8 mouse cellular contexts compared by ENCODE assay signal in genomic region chr10:14056584-14057451, GRCm38 (mm10).
DNase-seq lines count a peak whose midpoint lies in the region; ATAC-seq and TF ChIP-seq lines count a peak whose summit lies in the region.

No protein-coding gene starts in this region.

- WGBS in liver, embryonic 11.5 days = 68% methylated on average over 8 of the region's 8 CpGs
- 10% methylated on average over 8 of the region's 8 CpGs for WGBS in forebrain, embryonic 15.5 days
- WGBS in limb, embryonic 14.5 days = 59% methylated on average over 8 of the region's 8 CpGs
- WGBS in neural tube, embryonic 15.5 days = 34% methylated on average over 8 of the region's 8 CpGs

- H3K9ac ChIP-seq in liver, embryonic 11.5 days (ENCODE audit: low read depth, low read length) = no peak overlapping the region
- H3K9ac ChIP-seq in forebrain, embryonic 15.5 days (replicated peaks) = no peak overlapping the region
- no peak overlapping the region for H3K9ac ChIP-seq in limb, embryonic 14.5 days (ENCODE audit: low read depth, low read length, severe bottlenecking)
- no peak overlapping the region for H3K9ac ChIP-seq in neural tube, embryonic 15.5 days (replicated peaks)

- TF ChIP-seq POLR2A in limb, embryonic 14.5 days (IDR thresholded peaks at IDR 0.05; ENCODE audit: borderline replicate concordance, extremely low read depth, insufficient read depth, insufficient read length) = no peak

- no peak overlapping the region for H3K27ac ChIP-seq in liver, embryonic 11.5 days (ENCODE audit: low read depth, low read length)
- peak overlapping the region; percentile 35; the same call in 1 of the 2 replicates for H3K27ac ChIP-seq in forebrain, embryonic 15.5 days (replicated peaks)
- no peak overlapping the region for H3K27ac ChIP-seq in limb, embryonic 14.5 days (replicated peaks; ENCODE audit: low read depth, low read length)
- H3K27ac ChIP-seq in neural tube, embryonic 15.5 days (replicated peaks) = peak overlapping the region; percentile 48; the same call in 1 of the 2 replicates

- H3K4me1 ChIP-seq in liver, embryonic 11.5 days (replicated peaks; ENCODE audit: control insufficient read depth, insufficient read depth, low read length) = no peaks in the 10 kb centered on the region; the same call in 1 of the 2 replicates
- peaks cover 26% of the 10 kb centered on the region for H3K4me1 ChIP-seq in forebrain, embryonic 15.5 days
- peaks cover 3% of the 10 kb centered on the region; the same call in 1 of the 2 replicates for H3K4me1 ChIP-seq in limb, embryonic 14.5 days (ENCODE audit: control insufficient read depth, insufficient read depth, low read length)
- H3K4me1 ChIP-seq in neural tube, embryonic 15.5 days = peaks cover 27% of the 10 kb centered on the region

- H3K4me3 ChIP-seq in liver, embryonic 11.5 days (ENCODE audit: low read depth, low read length) = no peak overlapping the region
- no peak overlapping the region for H3K4me3 ChIP-seq in forebrain, embryonic 15.5 days
- no peak overlapping the region for H3K4me3 ChIP-seq in limb, embryonic 14.5 days (replicated peaks; ENCODE audit: low read length)
- H3K4me3 ChIP-seq in neural tube, embryonic 15.5 days (replicated peaks) = no peak overlapping the region

- no peak for ATAC-seq in liver, embryonic 11.5 days (replicated peaks; ENCODE audit: low FRiP score)
- ATAC-seq in cerebellum, adult (ENCODE audit: insufficient number of reproducible peaks, low FRiP score, low TSS enrichment) = peak; percentile 67
- ATAC-seq in forebrain, embryonic 15.5 days (replicated peaks) = peak; percentile 77
- ATAC-seq in limb, embryonic 14.5 days (ENCODE audit: low FRiP score, low read depth) = no peak
- ATAC-seq in neural tube, embryonic 15.5 days (ENCODE audit: low FRiP score) = peak; percentile 64

- no peaks in the 10 kb centered on the region for H3K36me3 ChIP-seq in liver, embryonic 11.5 days (ENCODE audit: control insufficient read depth, insufficient read depth, low read length)
- H3K36me3 ChIP-seq in forebrain, embryonic 15.5 days = no peaks in the 10 kb centered on the region
- H3K36me3 ChIP-seq in limb, embryonic 14.5 days (ENCODE audit: control insufficient read depth, insufficient read depth, low read length) = no peaks in the 10 kb centered on the region
- H3K36me3 ChIP-seq in neural tube, embryonic 15.5 days = no peaks in the 10 kb centered on the region

- no peaks in the 10 kb centered on the region for H3K9me3 ChIP-seq in liver, embryonic 11.5 days (ENCODE audit: control insufficient read depth, low read length)
- no peaks in the 10 kb centered on the region for H3K9me3 ChIP-seq in forebrain, embryonic 15.5 days
- no peaks in the 10 kb centered on the region for H3K9me3 ChIP-seq in limb, embryonic 14.5 days (ENCODE audit: control insufficient read depth, low read length)
- H3K9me3 ChIP-seq in neural tube, embryonic 15.5 days (replicated peaks) = no peaks in the 10 kb centered on the region

- H3K4me2 ChIP-seq in liver, embryonic 11.5 days = no peak overlapping the region
- no peak overlapping the region for H3K4me2 ChIP-seq in forebrain, embryonic 15.5 days (replicated peaks)
- H3K4me2 ChIP-seq in limb, embryonic 14.5 days (replicated peaks; ENCODE audit: low read depth, low read length, severe bottlenecking) = no peak overlapping the region
- H3K4me2 ChIP-seq in neural tube, embryonic 15.5 days = no peak overlapping the region

- peak; percentile 17 for DNase-seq in liver
- DNase-seq in liver, embryonic 11.5 days (ENCODE audit: low spot score) = no peak
- peak; percentile 88 for DNase-seq in heart, postnatal 4 days
- peak; percentile 53 for DNase-seq in limb, embryonic 14.5 days (ENCODE audit: low spot score)
- no peak for DNase-seq in spleen, adult 12 weeks (ENCODE audit: low spot score)

- H3K27me3 ChIP-seq in liver, embryonic 11.5 days (replicated peaks; ENCODE audit: control insufficient read depth, insufficient read depth, low read length) = no peaks in the 10 kb centered on the region
- H3K27me3 ChIP-seq in forebrain, embryonic 15.5 days = no peaks in the 10 kb centered on the region
- no peaks in the 10 kb centered on the region for H3K27me3 ChIP-seq in limb, embryonic 14.5 days (ENCODE audit: control insufficient read depth, insufficient read depth, low read length)
- H3K27me3 ChIP-seq in neural tube, embryonic 15.5 days (replicated peaks) = no peaks in the 10 kb centered on the region

Comparison
In these comparisons a context has a peak if more than half of its experiments do, and no peak if none do; other contexts are left out.
1. DNase-seq: peak in liver (single experiment), heart, postnatal 4 days (single experiment) and limb, embryonic 14.5 days (single experiment); none in liver, embryonic 11.5 days (single experiment) and spleen, adult 12 weeks (single experiment).
2. ATAC-seq: peak in cerebellum, adult (single experiment), forebrain, embryonic 15.5 days (single experiment) and neural tube, embryonic 15.5 days (single experiment); none in liver, embryonic 11.5 days (single experiment) and limb, embryonic 14.5 days (single experiment).
3. H3K27ac ChIP-seq: peak in forebrain, embryonic 15.5 days (single experiment) and neural tube, embryonic 15.5 days (single experiment); none in liver, embryonic 11.5 days (single experiment) and limb, embryonic 14.5 days (single experiment).